Mouse (Mus musculus) hindbrain, embryonic 14.5 days (tissue): ENCODE results near the gene Coro6. TPM values are rescaled to one million over a fixed set of nuclear protein-coding genes. Genes with fewer than 3 reads are reported as not detected.

Source experiments
- ATAC-seq: fragments of 200-750 bp; cut with Nextera tagmentation; 2 replicates; pipeline ENCODE4 v1.8.0; 2017; ENCODE audit warnings: moderate number of reproducible peaks, mild to moderate bottlenecking, moderate TSS enrichment, moderate library complexity; ENCODE audit not compliant: low FRiP score
- DNase-seq: peaks from one replicate; pipeline ENCODE4 v3.0.0-alpha.2; 2015; ENCODE audit warnings: low spot score
- H3K27ac ChIP-seq: fragments of 300-500 bp; sonication (generic); 2 replicates; pipeline ENCODE4 v1.5.1; 2014; ENCODE audit warnings: mild to moderate bottlenecking, moderate library complexity
- H3K27me3 ChIP-seq: fragments of 300-500 bp; sonication (generic); 2 replicates; pipeline ENCODE4 v1.6.1; 2014; ENCODE audit warnings: mild to moderate bottlenecking, low read length, mixed read lengths; ENCODE audit not compliant: control insufficient read depth, insufficient read depth
- H3K36me3 ChIP-seq: fragments of 300-500 bp; sonication (generic); replicated peaks from 2 replicates; pipeline ENCODE4 v1.6.1; 2014; ENCODE audit not compliant: control insufficient read depth, insufficient read depth
- H3K4me1 ChIP-seq: fragments of 300-500 bp; sonication (generic); replicated peaks from 2 replicates; pipeline ENCODE4 v1.6.1; 2014; ENCODE audit warnings: antibody characterized with exemption, low read length, mixed read lengths; ENCODE audit not compliant: control insufficient read depth, insufficient read depth
- H3K4me2 ChIP-seq: fragments of 300-500 bp; sonication (generic); replicated peaks from 2 replicates; pipeline ENCODE4 v1.6.1; 2014; ENCODE audit warnings: mild to moderate bottlenecking, moderate library complexity
- H3K4me3 ChIP-seq: fragments of 300-500 bp; sonication (generic); replicated peaks from 2 replicates; pipeline ENCODE4 v1.5.1; 2014; ENCODE audit warnings: mild to moderate bottlenecking, low read length
- H3K9ac ChIP-seq: fragments of 300-500 bp; sonication (generic); 2 replicates; pipeline ENCODE4 v1.6.1; 2014
- H3K9me3 ChIP-seq: fragments of 300-500 bp; sonication (generic); 2 replicates; pipeline ENCODE4 v1.6.1; 2016; ENCODE audit warnings: low read length; ENCODE audit not compliant: control insufficient read depth
- WGBS: fragments of 180-500 bp; shearing (Covaris S2); extraction: QIAGEN DNeasy Blood & Tissue Kit; methylation state at CpG from one replicate; pipeline ENCODE4 v1.1.7; 2014; 5-methylcytosine and 5-hydroxymethylcytosine counted together
- polyA plus RNA-seq: library from polyadenylated mRNA; unstranded; fragments of >200 nt; fragmentation: Nextera tagmentation; extraction: Ambion mirVana; gene quantifications from 2 replicates; pipeline ENCODE4 v1.2.1, GENCODE M21; 2014

Coro6 gene
- polyA plus RNA-seq, 1 experiment from 2014 or later = 0.82 TPM

DNA sequence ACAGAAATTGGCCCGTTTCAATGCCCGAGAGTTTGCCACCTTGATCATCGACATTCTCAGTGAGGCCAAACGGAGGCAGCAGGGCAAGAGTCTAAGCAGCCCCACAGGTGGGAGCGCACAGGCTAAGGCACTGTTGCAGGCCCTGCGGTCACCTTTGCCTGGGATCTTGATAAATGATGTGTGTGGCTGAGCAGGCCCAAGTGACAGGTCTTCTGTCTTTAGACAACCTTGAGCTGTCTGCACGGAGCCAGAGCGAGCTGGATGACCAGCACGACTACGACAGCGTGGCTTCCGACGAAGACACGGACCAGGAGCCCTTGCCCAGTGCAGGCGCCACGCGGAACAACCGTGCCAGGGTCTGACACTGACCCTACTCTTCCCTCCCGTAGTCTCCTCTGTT lies 42.2 kb downstream of the Coro6 start:
- 93% methylated on average over 19 of the region's 19 CpGs for WGBS
- Histone ChIP-seq H3K4me1 (peaks cover 12% of the 10 kb centered on the region; the same call in 1 of the 2 replicates), H3K36me3 (peaks cover 79% of the 10 kb centered on the region), H3K27me3 (no peaks in the 10 kb centered on the region), H3K4me2 (no peak overlapping the region), H3K9me3 (no peaks in the 10 kb centered on the region), H3K27ac (no peak overlapping the region), H3K4me3 (no peak overlapping the region), H3K9ac (no peak overlapping the region)
- no peak for ATAC-seq
- DNase-seq = no peak

GRCm38 (mm10) chr11:77505291-77505980 lies 43.2 kb downstream of the Coro6 start:
- Histone ChIP-seq H3K27ac (no peak overlapping the region), H3K27me3 (no peaks in the 10 kb centered on the region), H3K9me3 (no peaks in the 10 kb centered on the region), H3K36me3 (peaks cover 68% of the 10 kb centered on the region), H3K4me2 (no peak overlapping the region), H3K4me3 (no peak overlapping the region), H3K4me1 (peaks cover 12% of the 10 kb centered on the region; the same call in 1 of the 2 replicates), H3K9ac (no peak overlapping the region)
- WGBS = 91% methylated on average over 22 of the region's 22 CpGs
- DNase-seq = no peak
- no peak for ATAC-seq

- WGBS = 87% methylated on average over 14 of the region's 14 CpGs
- H3K9me3 ChIP-seq = no peaks in the 10 kb centered on the region
- H3K4me3 ChIP-seq = no peak overlapping the region
- no peak overlapping the region for H3K9ac ChIP-seq
- H3K4me1 ChIP-seq = 0 out of 2 replicates have a peak, but pooled peaks cover 4% of the 10 kb centered on the region
- DNase-seq = no peak
- ATAC-seq = no peak
- H3K4me2 ChIP-seq = no peak overlapping the region
- peaks cover 60% of the 10 kb centered on the region for H3K36me3 ChIP-seq
- no peak overlapping the region for H3K27ac ChIP-seq
- no peaks in the 10 kb centered on the region for H3K27me3 ChIP-seq
Measured at GRCm38 (mm10) chr11:77506273-77506672, 44.1 kb downstream of the Coro6 start.

DNA sequence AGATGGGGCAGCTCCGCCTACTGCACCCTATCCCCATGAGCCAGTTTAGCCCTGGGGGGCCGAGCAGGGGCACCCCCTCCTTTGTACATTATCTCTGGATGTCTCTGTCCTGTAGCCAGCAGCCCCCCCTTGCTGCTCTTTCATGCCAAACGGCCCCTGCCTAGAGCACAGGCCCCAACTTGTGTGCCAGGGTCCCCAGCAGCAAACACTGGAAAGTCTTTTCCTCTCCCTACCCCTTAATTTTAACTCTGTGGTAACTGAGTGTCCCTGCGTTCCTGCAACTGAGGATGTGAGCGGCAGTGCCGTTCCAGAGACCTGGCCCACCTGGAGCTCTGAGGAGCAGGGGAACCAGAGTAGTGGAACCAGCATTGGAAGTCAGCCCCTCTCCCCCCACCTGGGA lies 44.7 kb downstream of the Coro6 start:
- Histone ChIP-seq H3K36me3 (peaks cover 53% of the 10 kb centered on the region), H3K4me2 (no peak overlapping the region), H3K27ac (no peak overlapping the region), H3K4me1 (0 out of 2 replicates have a peak, but pooled peaks cover 4% of the 10 kb centered on the region), H3K27me3 (no peaks in the 10 kb centered on the region), H3K9me3 (no peaks in the 10 kb centered on the region), H3K4me3 (no peak overlapping the region), H3K9ac (no peak overlapping the region)
- ATAC-seq (no peak), DNase-seq (no peak)
- 88% methylated on average over 6 of the region's 6 CpGs for WGBS

DNA sequence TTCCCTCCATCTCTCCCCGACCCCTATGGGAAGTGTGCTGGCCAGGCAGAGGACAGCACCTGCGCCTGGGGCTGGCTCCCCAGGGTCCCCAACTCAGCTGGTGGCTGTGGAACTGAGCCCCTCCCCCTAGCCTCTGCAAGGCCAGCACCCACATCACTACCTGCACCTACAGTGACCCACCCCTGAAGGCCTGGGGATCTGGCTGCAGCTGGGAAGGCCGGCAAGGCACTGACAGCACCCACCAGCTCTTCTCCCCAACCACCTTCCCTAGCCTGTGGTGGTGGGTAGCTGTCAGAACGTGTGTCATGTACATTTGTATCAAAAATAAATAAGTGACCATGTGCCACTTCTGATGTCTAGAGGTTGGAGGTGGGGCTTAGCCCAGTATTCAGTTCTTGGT lies 45.2 kb downstream of the Coro6 start:
- Histone ChIP-seq H3K27ac (no peak overlapping the region), H3K27me3 (no peaks in the 10 kb centered on the region), H3K36me3 (peaks cover 52% of the 10 kb centered on the region), H3K9ac (no peak overlapping the region), H3K9me3 (no peaks in the 10 kb centered on the region), H3K4me1 (peaks cover 8% of the 10 kb centered on the region), H3K4me2 (no peak overlapping the region), H3K4me3 (no peak overlapping the region)
- 66% methylated on average over 4 of the region's 4 CpGs for WGBS
- ATAC-seq = no peak
- DNase-seq = no peak

DNA sequence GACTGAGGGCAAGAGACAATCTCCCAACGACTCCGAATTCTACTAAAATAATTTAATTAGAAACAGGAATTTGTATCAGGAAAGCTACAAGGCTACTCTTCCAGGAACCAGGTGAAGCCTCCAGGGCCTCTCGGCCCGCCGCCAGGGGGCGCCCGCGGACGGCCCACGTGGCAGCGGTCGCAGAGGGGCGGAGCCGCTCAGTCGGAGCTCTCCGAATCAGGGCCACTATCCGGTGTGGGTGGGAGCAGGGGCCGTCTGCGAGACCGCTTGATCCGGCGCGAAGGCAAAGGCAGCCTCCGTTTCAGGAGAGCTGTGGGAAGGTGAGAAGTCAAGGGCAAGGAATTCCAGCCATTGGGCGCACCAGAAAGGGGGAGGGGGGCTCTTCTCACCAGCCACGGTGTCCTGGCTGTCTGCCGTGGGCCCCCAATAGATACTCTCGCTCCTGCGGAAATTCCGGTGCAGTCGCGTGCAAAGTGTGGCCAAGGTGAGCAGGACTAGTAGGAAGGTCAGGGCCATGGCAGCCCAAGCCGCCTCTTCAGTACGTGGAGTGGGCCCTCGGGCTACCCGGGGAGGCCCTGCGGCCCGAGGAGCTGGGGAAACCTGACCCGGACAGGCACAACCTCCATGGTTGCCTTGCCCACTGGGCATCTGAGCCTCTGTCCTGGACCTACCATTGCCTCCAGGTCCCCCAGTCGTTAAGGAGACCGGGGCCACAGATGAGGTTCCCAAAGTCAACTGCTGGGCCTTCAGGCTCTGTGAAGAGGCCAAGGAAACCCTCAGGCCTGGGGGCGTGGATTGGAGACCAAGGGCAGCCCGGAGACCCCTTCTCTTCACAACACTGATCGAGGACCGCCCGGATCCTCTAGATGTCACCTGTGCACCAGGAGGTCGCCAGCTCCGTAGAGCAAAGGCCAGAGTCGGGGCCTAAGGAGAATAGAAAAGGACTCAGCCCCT lies 46.1 kb downstream of the Coro6 start:
- ATAC-seq (0 out of 2 replicates have a peak, but pooled peaks have one; percentile 35), DNase-seq (peak; percentile 83)
- Histone ChIP-seq H3K9ac (peak overlapping the region; percentile 51), H3K9me3 (no peaks in the 10 kb centered on the region), H3K36me3 (peaks cover 43% of the 10 kb centered on the region), H3K4me1 (peaks cover 10% of the 10 kb centered on the region), H3K4me3 (peak overlapping the region; percentile 27), H3K4me2 (peak overlapping the region; percentile 58), H3K27me3 (no peaks in the 10 kb centered on the region), H3K27ac (no peak overlapping the region)
- 20% methylated on average over 49 of the region's 49 CpGs for WGBS

- no peak overlapping the region for H3K27ac ChIP-seq
- H3K4me1 ChIP-seq = peaks cover 31% of the 10 kb centered on the region
- 82% methylated on average over 5 of the region's 5 CpGs for WGBS
- ATAC-seq (no peak), DNase-seq (no peak)
- no peak overlapping the region for H3K4me2 ChIP-seq
- H3K27me3 ChIP-seq = peaks cover 24% of the 10 kb centered on the region
- H3K9ac ChIP-seq = no peak overlapping the region
- H3K36me3 ChIP-seq = peaks cover 13% of the 10 kb centered on the region
- no peak overlapping the region for H3K4me3 ChIP-seq
- no peaks in the 10 kb centered on the region for H3K9me3 ChIP-seq
Measured at GRCm38 (mm10) chr11:77511336-77511735, 49.1 kb downstream of the Coro6 start.

DNA sequence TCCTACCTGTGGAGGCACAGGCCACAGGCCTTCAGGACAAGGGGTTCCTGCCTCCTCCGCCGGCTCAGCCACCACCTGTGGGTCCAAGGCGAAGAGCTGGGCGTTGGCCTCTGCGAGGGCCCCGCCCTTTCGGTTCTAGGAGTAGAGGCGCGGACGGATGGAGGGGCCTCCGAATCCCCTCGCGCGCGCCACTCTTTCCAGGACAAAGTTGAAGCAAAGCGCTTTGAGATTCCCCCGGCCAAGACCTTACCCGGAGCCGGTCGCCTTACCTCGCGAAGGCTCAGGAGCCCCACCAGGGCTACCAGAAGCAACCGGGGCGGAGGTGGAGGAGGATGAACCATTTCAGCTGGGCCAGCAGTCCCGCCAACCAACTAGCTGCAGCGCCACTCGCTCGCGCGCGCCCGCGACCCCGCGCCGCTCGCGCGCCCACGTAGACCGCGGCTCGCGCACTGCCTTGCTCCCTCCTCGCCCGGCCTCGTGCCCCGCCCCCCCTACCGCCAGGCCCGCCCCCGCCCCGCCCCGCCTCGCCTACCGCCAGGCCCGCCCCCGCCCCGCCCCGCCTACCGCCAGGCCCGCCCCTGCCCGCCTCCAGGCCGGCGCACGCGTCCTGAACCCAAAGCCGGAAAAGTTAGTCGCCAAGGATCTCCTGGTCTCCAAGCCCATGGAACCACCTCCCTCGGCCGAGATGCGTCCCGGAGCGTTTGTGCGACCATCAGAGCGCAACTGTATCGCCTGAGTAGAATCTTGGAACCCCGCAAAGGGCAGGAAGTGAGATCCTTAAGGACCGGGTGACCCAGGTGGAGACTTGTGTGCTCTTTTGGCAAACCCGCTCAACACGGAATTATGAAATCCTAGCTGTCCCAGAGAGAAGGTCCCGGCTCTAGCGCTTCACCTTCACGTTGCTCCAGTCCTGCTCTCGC lies 50.9 kb downstream of the Coro6 start:
- no peaks in the 10 kb centered on the region for H3K9me3 ChIP-seq
- peaks cover 30% of the 10 kb centered on the region for H3K4me1 ChIP-seq
- WGBS = under 1% methylated on average over 80 of the region's 84 CpGs
- no peaks in the 10 kb centered on the region for H3K36me3 ChIP-seq
- H3K27ac ChIP-seq = no peak overlapping the region; the same call in 1 of the 2 replicates
- DNase-seq (peak; percentile 83), ATAC-seq (peak; percentile 72)
- H3K4me2 ChIP-seq = peak overlapping the region; percentile 97
- peak overlapping the region; percentile 62 for H3K4me3 ChIP-seq
- H3K27me3 ChIP-seq = peaks cover 24% of the 10 kb centered on the region
- peak overlapping the region; percentile 66 for H3K9ac ChIP-seq
